Mouse (Mus musculus): ENCODE results near the gene Spata5. TPM values are rescaled to one million over a fixed set of nuclear protein-coding genes. Genes with fewer than 3 reads are reported as not detected.
A peak's percentile ranks its signal among the peaks of the same experiment; 100 is the strongest.

Gene Spata5
- polyA plus RNA-seq, 2 experiments from 2014 or later, result 21.9 to 41.4 TPM

- ATAC-seq, result no peak
These were observed 1.5 kb downstream of the Spata5 start for GRCm38 (mm10) chr3:37421179-37421578.

GRCm38 (mm10) chr3:37426069-37426468 is 6.4 kb downstream of the Spata5 start:
- ATAC-seq, result no peak

- peak; percentile 66 for ATAC-seq
These were observed 10.7 kb downstream of the Spata5 start for GRCm38 (mm10) chr3:37430359-37430758.

GRCm38 (mm10) chr3:37439770-37440169 is 20.1 kb downstream of the Spata5 start:
- ATAC-seq, result no peak

GRCm38 (mm10) chr3:37443409-37443808 is 23.7 kb downstream of the Spata5 start:
- no peak for ATAC-seq

- peak; percentile 49 for ATAC-seq
These were observed 36.3 kb downstream of the Spata5 start for GRCm38 (mm10) chr3:37455992-37456391.

GRCm38 (mm10) chr3:37468170-37468569 is 48.5 kb downstream of the Spata5 start:
- ATAC-seq, result peak; percentile 66

- no peak for ATAC-seq
These were observed 49.7 kb downstream of the Spata5 start for GRCm38 (mm10) chr3:37469353-37469752.

- no peak for ATAC-seq
These were observed 51.2 kb downstream of the Spata5 start for GRCm38 (mm10) chr3:37470867-37471266.

GRCm38 (mm10) chr3:37472461-37472860 is 52.8 kb downstream of the Spata5 start:
- no peak for ATAC-seq

GRCm38 (mm10) chr3:37476485-37476884 is 56.8 kb downstream of the Spata5 start:
- ATAC-seq, result peak; percentile 68

- peak; percentile 49 for ATAC-seq
These were observed 57.9 kb downstream of the Spata5 start for GRCm38 (mm10) chr3:37477438-37478188.

- no peak for ATAC-seq
These were observed 60.1 kb downstream of the Spata5 start for GRCm38 (mm10) chr3:37479771-37480170.

GRCm38 (mm10) chr3:37481295-37481694 is 61.6 kb downstream of the Spata5 start:
- ATAC-seq, result no peak

- ATAC-seq, result no peak
These were observed 63.0 kb downstream of the Spata5 start for GRCm38 (mm10) chr3:37482720-37483119.

- ATAC-seq, result peak; percentile 85
These were observed 64.1 kb downstream of the Spata5 start for GRCm38 (mm10) chr3:37483709-37484265.

GRCm38 (mm10) chr3:37487639-37488038 is 67.9 kb downstream of the Spata5 start:
- ATAC-seq, result no peak

GRCm38 (mm10) chr3:37488173-37488572 is 68.5 kb downstream of the Spata5 start:
- no peak for ATAC-seq

GRCm38 (mm10) chr3:37490025-37490424 is 70.3 kb downstream of the Spata5 start:
- no peak for ATAC-seq

GRCm38 (mm10) chr3:37500939-37501338 is 81.2 kb downstream of the Spata5 start:
- ATAC-seq, result no peak

GRCm38 (mm10) chr3:37502552-37502951 is 82.9 kb downstream of the Spata5 start:
- no peak for ATAC-seq

- no peak for ATAC-seq
These were observed 84.2 kb downstream of the Spata5 start for GRCm38 (mm10) chr3:37503846-37504245.

- no peak for ATAC-seq
These were observed 90.6 kb downstream of the Spata5 start for GRCm38 (mm10) chr3:37510055-37511032.

All from CD4-positive, CD25-positive, alpha-beta regulatory T cell, adult 4 months (primary cell).